Mouse (Mus musculus) limb, embryonic 10.5 days (tissue): Measurements from ENCODE around the gene Otof. TPM values are rescaled to one million over a fixed set of nuclear protein-coding genes. Genes with fewer than 3 reads are reported as not detected.

Source experiments
- DNase-seq: peaks from one replicate; pipeline ENCODE4 v3.0.0-alpha.2; 2017; ENCODE audit warnings: low spot score
- H3K27ac ChIP-seq: fragments of 300-500 bp; sonication (generic); 2 replicates; pipeline ENCODE4 v1.5.1; 2016; ENCODE audit warnings: mild to moderate bottlenecking
- H3K27me3 ChIP-seq: fragments of 300-500 bp; sonication (generic); 2 replicates; pipeline ENCODE4 v1.6.1; 2016; ENCODE audit warnings: low read depth, mild to moderate bottlenecking; ENCODE audit not compliant: poor library complexity, severe bottlenecking
- H3K36me3 ChIP-seq: fragments of 300-500 bp; sonication (generic); 2 replicates; pipeline ENCODE4 v1.6.1; 2016; ENCODE audit warnings: mild to moderate bottlenecking, moderate library complexity
- H3K4me1 ChIP-seq: fragments of 300-500 bp; sonication (generic); 2 replicates; pipeline ENCODE4 v1.6.1; 2016
- H3K4me3 ChIP-seq: fragments of 300-500 bp; sonication (generic); 2 replicates; pipeline ENCODE4 v1.5.1; 2016; ENCODE audit warnings: mild to moderate bottlenecking, moderate library complexity
- H3K9me3 ChIP-seq: fragments of 300-500 bp; sonication (generic); replicated peaks from 2 replicates; pipeline ENCODE4 v1.6.1; 2016; ENCODE audit warnings: mild to moderate bottlenecking
- WGBS: fragments of 180-500 bp; shearing (Covaris S2); methylation state at CpG from one replicate; pipeline ENCODE4 v1.1.7; 2016; 5-methylcytosine and 5-hydroxymethylcytosine counted together
- polyA plus RNA-seq: library from polyadenylated mRNA; unstranded; fragments of >200 nt; fragmentation: Nextera tagmentation; extraction: Ambion mirVana; gene quantifications from 2 replicates; pipeline ENCODE4 v1.2.1, GENCODE M21; 2016

Gene Otof
- polyA plus RNA-seq, 1 experiment from 2014 or later = 0.10 TPM

- no peak for DNase-seq
- no peaks in the 10 kb centered on the region for H3K9me3 ChIP-seq
- H3K4me3 ChIP-seq = no peak overlapping the region
- H3K27ac ChIP-seq = no peak overlapping the region
- H3K27me3 ChIP-seq = no peaks in the 10 kb centered on the region
- 80% methylated on average over 4 of the region's 4 CpGs for WGBS
- no peaks in the 10 kb centered on the region for H3K36me3 ChIP-seq
- no peaks in the 10 kb centered on the region for H3K4me1 ChIP-seq
These were observed 45.9 kb downstream of the Otof start for GRCm38 (mm10) chr5:30415876-30416275.

DNA sequence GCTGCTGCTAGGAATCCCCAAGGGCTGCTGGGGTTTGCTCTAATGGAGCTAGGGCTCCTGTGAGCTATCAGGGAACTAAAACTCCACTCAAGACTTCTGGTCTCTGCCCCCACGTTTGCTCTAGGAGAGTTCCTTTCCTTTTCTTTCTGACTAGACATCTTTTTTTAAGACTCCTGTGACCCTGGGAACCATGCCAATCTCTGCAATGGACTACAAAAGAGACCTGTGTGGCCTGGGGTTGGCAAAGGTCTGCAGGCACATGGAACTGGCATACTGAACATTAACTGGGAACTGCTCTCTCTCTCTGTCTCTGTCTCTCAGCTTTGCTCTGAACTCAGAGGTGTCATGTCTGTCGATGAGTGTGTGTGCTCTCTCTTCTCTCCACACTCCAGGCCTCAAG, 46.4 kb downstream of the Otof start:
- no peak overlapping the region for H3K27ac ChIP-seq
- no peaks in the 10 kb centered on the region for H3K9me3 ChIP-seq
- H3K36me3 ChIP-seq = no peaks in the 10 kb centered on the region
- WGBS = 80% methylated on average over 2 of the region's 2 CpGs
- H3K4me1 ChIP-seq = no peaks in the 10 kb centered on the region
- no peaks in the 10 kb centered on the region for H3K27me3 ChIP-seq
- no peak overlapping the region for H3K4me3 ChIP-seq
- DNase-seq = no peak

GRCm38 (mm10) chr5:30411524-30411923, 50.2 kb downstream of the Otof start:
- no peak for DNase-seq
- WGBS = 90% methylated on average over 10 of the region's 10 CpGs
- Histone ChIP-seq H3K27ac (no peak overlapping the region), H3K36me3 (no peaks in the 10 kb centered on the region), H3K9me3 (no peaks in the 10 kb centered on the region), H3K27me3 (no peaks in the 10 kb centered on the region), H3K4me3 (no peak overlapping the region), H3K4me1 (peaks cover 11% of the 10 kb centered on the region)

GRCm38 (mm10) chr5:30406876-30407275, 54.9 kb downstream of the Otof start:
- 38% methylated on average over 9 of the region's 9 CpGs for WGBS
- peaks cover 12% of the 10 kb centered on the region for H3K4me1 ChIP-seq
- no peak overlapping the region for H3K27ac ChIP-seq
- H3K9me3 ChIP-seq = no peaks in the 10 kb centered on the region
- no peaks in the 10 kb centered on the region for H3K27me3 ChIP-seq
- H3K36me3 ChIP-seq = no peaks in the 10 kb centered on the region
- no peak for DNase-seq
- no peak overlapping the region for H3K4me3 ChIP-seq

- no peaks in the 10 kb centered on the region for H3K27me3 ChIP-seq
- H3K4me3 ChIP-seq = no peak overlapping the region
- no peak overlapping the region for H3K27ac ChIP-seq
- 74% methylated on average over 8 of the region's 8 CpGs for WGBS
- no peaks in the 10 kb centered on the region for H3K4me1 ChIP-seq
- no peaks in the 10 kb centered on the region; the same call in 1 of the 2 replicates for H3K9me3 ChIP-seq
- H3K36me3 ChIP-seq = no peaks in the 10 kb centered on the region
- no peak for DNase-seq
These were observed 60.6 kb downstream of the Otof start for GRCm38 (mm10) chr5:30401165-30401564.

- Histone ChIP-seq H3K27me3 (no peaks in the 10 kb centered on the region), H3K4me1 (no peaks in the 10 kb centered on the region), H3K9me3 (no peaks in the 10 kb centered on the region; the same call in 1 of the 2 replicates), H3K36me3 (no peaks in the 10 kb centered on the region), H3K27ac (no peak overlapping the region), H3K4me3 (no peak overlapping the region)
- DNase-seq = no peak
- WGBS = 87% methylated on average over 5 of the region's 5 CpGs
These were observed 61.2 kb downstream of the Otof start for GRCm38 (mm10) chr5:30400521-30400920.

DNA sequence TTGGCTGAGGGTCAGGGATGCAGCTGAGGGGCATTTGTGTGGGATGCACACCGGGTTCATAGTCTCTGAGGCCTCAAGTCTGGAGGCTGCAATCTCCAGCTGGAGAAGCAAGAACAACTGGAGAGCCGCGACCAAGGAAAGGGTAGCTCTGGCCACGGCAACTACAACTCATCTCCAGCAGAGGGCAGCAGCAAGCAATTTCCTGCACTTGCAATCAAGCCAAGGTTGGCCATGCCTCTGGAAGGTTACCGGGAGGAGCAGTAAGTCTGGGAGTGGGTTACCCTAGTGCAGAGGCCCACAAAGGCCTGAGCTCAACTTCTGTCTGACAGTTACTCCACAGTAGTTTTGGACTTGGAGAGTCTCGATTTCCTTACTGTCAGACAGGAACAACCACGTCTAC, 70.3 kb downstream of the Otof start:
- Histone ChIP-seq H3K4me3 (no peak overlapping the region), H3K4me1 (0 out of 2 replicates have a peak, but pooled peaks cover 5% of the 10 kb centered on the region), H3K27me3 (no peaks in the 10 kb centered on the region), H3K36me3 (no peaks in the 10 kb centered on the region), H3K9me3 (no peaks in the 10 kb centered on the region), H3K27ac (no peak overlapping the region)
- peak; percentile 86 for DNase-seq
- WGBS = 27% methylated on average over 7 of the region's 7 CpGs

- Histone ChIP-seq H3K4me3 (no peak overlapping the region), H3K9me3 (no peaks in the 10 kb centered on the region), H3K36me3 (no peaks in the 10 kb centered on the region), H3K4me1 (0 out of 2 replicates have a peak, but pooled peaks cover 8% of the 10 kb centered on the region), H3K27me3 (no peaks in the 10 kb centered on the region), H3K27ac (no peak overlapping the region)
- 84% methylated on average over 5 of the region's 5 CpGs for WGBS
- no peak for DNase-seq
These were observed 71.9 kb downstream of the Otof start for GRCm38 (mm10) chr5:30389836-30390235.

GRCm38 (mm10) chr5:30387726-30388125, 74.0 kb downstream of the Otof start:
- WGBS = 86% methylated on average over 6 of the region's 6 CpGs
- no peak for DNase-seq
- H3K27ac ChIP-seq = no peak overlapping the region

DNA sequence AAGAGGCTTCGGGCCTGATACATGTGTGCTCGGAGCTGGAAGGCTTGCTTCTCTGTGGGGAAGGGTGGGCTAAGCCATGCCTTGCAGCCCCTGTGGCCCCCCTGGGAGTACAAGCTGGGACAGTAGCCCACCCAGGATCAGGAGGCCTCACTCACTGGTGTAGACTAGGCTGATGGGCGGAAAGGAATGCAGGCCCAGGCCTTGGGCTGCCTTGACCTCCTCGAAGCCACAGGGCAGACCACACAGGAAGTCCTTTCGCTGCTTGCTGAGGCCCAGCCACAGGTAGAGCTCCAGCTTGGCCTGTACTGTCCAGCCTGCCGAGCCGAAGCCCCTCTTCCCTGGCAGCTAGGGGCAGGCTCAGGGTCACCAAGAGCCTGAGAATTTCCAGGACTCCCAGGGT, 78.9 kb downstream of the Otof start:
- Histone ChIP-seq H3K9me3 (no peaks in the 10 kb centered on the region), H3K4me3 (no peak overlapping the region), H3K4me1 (peaks cover 16% of the 10 kb centered on the region), H3K27me3 (no peaks in the 10 kb centered on the region), H3K27ac (peak overlapping the region; percentile 37), H3K36me3 (no peaks in the 10 kb centered on the region)
- WGBS = 60% methylated on average over 7 of the region's 7 CpGs
- DNase-seq = no peak

More at GRCm38 (mm10) chr5:30387726-30388125, 74.0 kb downstream of the Otof start:
- no peaks in the 10 kb centered on the region for H3K9me3 ChIP-seq
- H3K27me3 ChIP-seq = no peaks in the 10 kb centered on the region
- no peaks in the 10 kb centered on the region for H3K36me3 ChIP-seq
- H3K4me1 ChIP-seq = peaks cover 15% of the 10 kb centered on the region
- no peak overlapping the region for H3K4me3 ChIP-seq

- WGBS = 84% methylated on average over 5 of the region's 5 CpGs
- DNase-seq = no peak
- H3K4me3 ChIP-seq = no peak overlapping the region
- no peaks in the 10 kb centered on the region for H3K27me3 ChIP-seq
- H3K4me1 ChIP-seq = no peaks in the 10 kb centered on the region
- H3K27ac ChIP-seq = no peak overlapping the region
- no peaks in the 10 kb centered on the region for H3K36me3 ChIP-seq
- no peaks in the 10 kb centered on the region for H3K9me3 ChIP-seq
These were observed 92.3 kb downstream of the Otof start for GRCm38 (mm10) chr5:30369426-30369825.

GRCm38 (mm10) chr5:30367405-30367804, 94.3 kb downstream of the Otof start:
- Histone ChIP-seq H3K27ac (no peak overlapping the region), H3K4me1 (no peaks in the 10 kb centered on the region), H3K36me3 (no peaks in the 10 kb centered on the region), H3K4me3 (no peak overlapping the region), H3K9me3 (no peaks in the 10 kb centered on the region), H3K27me3 (no peaks in the 10 kb centered on the region)
- 76% methylated on average over 8 of the region's 8 CpGs for WGBS
- DNase-seq = no peak

DNA sequence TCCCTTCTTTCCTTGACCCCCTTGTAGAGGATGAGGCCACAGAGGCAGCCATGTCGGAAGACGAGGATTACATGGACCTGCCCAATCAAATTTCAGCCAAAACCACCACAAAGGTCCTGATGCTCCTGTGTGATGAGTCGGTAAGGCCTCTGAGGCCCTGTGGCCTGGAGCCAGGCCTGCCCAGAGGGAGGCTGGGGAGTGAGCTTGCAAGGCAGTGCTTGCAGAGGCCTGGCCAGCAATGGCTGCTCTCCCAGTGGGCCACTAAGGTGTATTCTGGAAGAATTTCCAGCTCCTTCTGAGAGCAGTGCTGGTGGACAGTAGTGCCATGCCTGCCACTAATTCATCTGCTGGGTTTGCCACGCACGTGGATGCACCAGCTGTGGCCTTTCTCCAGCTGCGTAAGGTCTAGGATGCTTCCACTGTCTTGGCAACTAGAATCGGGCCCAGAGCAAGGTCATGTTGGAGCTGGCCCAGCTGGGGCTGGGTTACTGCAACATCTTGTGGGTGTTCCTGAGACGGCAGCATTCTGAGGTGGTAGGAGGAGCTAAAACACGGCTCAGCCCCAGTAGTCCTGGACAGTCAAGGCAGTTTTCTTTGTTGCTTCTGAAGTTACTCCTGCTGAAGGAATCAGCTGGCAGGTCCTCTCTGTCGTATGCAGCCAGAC, 103.2 kb downstream of the Otof start:
- Histone ChIP-seq H3K36me3 (no peaks in the 10 kb centered on the region), H3K9me3 (no peaks in the 10 kb centered on the region), H3K4me3 (no peak overlapping the region), H3K4me1 (peaks cover 4% of the 10 kb centered on the region; the same call in 1 of the 2 replicates), H3K27me3 (no peaks in the 10 kb centered on the region), H3K27ac (no peak overlapping the region)
- WGBS = 91% methylated on average over 10 of the region's 10 CpGs
- DNase-seq = no peak

DNA sequence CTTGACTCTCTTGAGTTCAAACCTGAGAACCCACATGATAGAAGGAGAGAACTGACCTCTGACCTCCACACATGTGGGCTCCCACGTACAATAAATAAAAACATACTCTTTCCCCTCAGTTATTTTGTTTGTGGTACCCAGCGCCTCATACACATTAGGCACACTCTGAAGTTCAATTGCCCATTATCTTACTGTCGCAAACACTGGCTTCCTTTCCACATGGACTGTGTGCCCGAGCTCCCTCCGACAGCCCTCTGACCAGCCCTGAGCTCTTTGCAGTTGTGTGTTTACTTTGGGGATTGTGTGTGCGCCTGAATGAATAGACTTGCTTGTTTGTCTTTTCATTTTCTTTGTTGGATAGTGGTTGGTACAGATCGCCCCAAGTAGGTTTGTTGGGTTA, 105.1 kb downstream of the Otof start:
- no peaks in the 10 kb centered on the region for H3K27me3 ChIP-seq
- WGBS = 90% methylated on average over 7 of the region's 7 CpGs

More for the DNA sequence above, 105.1 kb downstream of the Otof start:
- H3K4me3 ChIP-seq = no peak overlapping the region
- DNase-seq = no peak
- no peaks in the 10 kb centered on the region for H3K9me3 ChIP-seq
- H3K27ac ChIP-seq = no peak overlapping the region
- no peaks in the 10 kb centered on the region for H3K36me3 ChIP-seq
- H3K4me1 ChIP-seq = peaks cover 4% of the 10 kb centered on the region; the same call in 1 of the 2 replicates
